18 mouse cellular contexts compared by ENCODE assay signal in genomic region chr6:82715253-82715652, GRCm38 (mm10). TPM values are rescaled to one million over a fixed set of nuclear protein-coding genes. Genes with fewer than 3 reads are reported as not detected.
DNase-seq lines count a peak whose midpoint lies in the region; ATAC-seq lines count a peak whose summit lies in the region.
"Had no signal": no experiment of that assay in that cellular context is flagged by ENCODE, and none has a peak within 500 bp of the region (broad histone marks: within the 10 kb centered on the region; RNA-seq: fewer than 3 reads in every experiment).

No protein-coding gene starts in this region.

- no peak overlapping the region for H3K9ac ChIP-seq in hindbrain, embryonic 15.5 days
- H3K9ac ChIP-seq in stomach, embryonic 14.5 days (replicated peaks; ENCODE audit: low read depth, low read length) = no peak overlapping the region
- H3K9ac ChIP-seq: forebrain, postnatal 0 days; hindbrain, embryonic 13.5 days; midbrain, embryonic 15.5 days had no signal

- H3K36me3 ChIP-seq in hindbrain, embryonic 15.5 days = no peaks in the 10 kb centered on the region
- no peaks in the 10 kb centered on the region for H3K36me3 ChIP-seq in hindbrain, embryonic 10.5 days
- no peaks in the 10 kb centered on the region for H3K36me3 ChIP-seq in stomach, embryonic 14.5 days (ENCODE audit: control insufficient read depth, insufficient read depth, low read length)
- H3K36me3 ChIP-seq: hindbrain, embryonic 13.5 days; midbrain, embryonic 15.5 days had no signal

- H3K9me3 ChIP-seq in hindbrain, embryonic 15.5 days = no peaks in the 10 kb centered on the region
- H3K9me3 ChIP-seq in hindbrain, embryonic 10.5 days = no peaks in the 10 kb centered on the region
- no peaks in the 10 kb centered on the region for H3K9me3 ChIP-seq in stomach, embryonic 14.5 days (ENCODE audit: control insufficient read depth, low read depth, low read length)
- H3K9me3 ChIP-seq: hindbrain, embryonic 13.5 days; midbrain, embryonic 15.5 days had no signal

- H3K4me1 ChIP-seq in hindbrain, embryonic 15.5 days (replicated peaks) = no peaks in the 10 kb centered on the region
- no peaks in the 10 kb centered on the region for H3K4me1 ChIP-seq in hindbrain, embryonic 10.5 days (replicated peaks)
- 0 out of 2 replicates have a peak, but pooled peaks cover 3% of the 10 kb centered on the region for H3K4me1 ChIP-seq in stomach, embryonic 14.5 days (ENCODE audit: control insufficient read depth, insufficient read depth, low read length)
- H3K4me1 ChIP-seq: midbrain, embryonic 15.5 days had no signal

- H3K4me2 ChIP-seq in hindbrain, embryonic 15.5 days = no peak overlapping the region
- no peak overlapping the region for H3K4me2 ChIP-seq in stomach, embryonic 14.5 days (replicated peaks; ENCODE audit: low read depth, low read length)
- H3K4me2 ChIP-seq: hindbrain, embryonic 13.5 days; midbrain, embryonic 15.5 days had no signal

- intact Hi-C loops in left cerebral cortex, postnatal 4 days (cut with DNase I) = no loop called here
- intact Hi-C loops in left cerebral cortex, postnatal 10 days (cut with DNase I) = no loop called here

- no peak overlapping the region for H3K27ac ChIP-seq in hindbrain, embryonic 15.5 days (replicated peaks)
- no peak overlapping the region for H3K27ac ChIP-seq in hindbrain, embryonic 10.5 days
- H3K27ac ChIP-seq in stomach, embryonic 14.5 days (ENCODE audit: low read length) = peak overlapping the region; percentile 79
- H3K27ac ChIP-seq: heart, adult 2 months; hindbrain, embryonic 13.5 days; kidney, postnatal 0 days; midbrain, embryonic 15.5 days had no signal

- H3K4me3 ChIP-seq in hindbrain, embryonic 15.5 days = no peak overlapping the region
- no peak overlapping the region for H3K4me3 ChIP-seq in hindbrain, embryonic 10.5 days
- no peak overlapping the region for H3K4me3 ChIP-seq in stomach, embryonic 14.5 days (ENCODE audit: low read depth, low read length)
- H3K4me3 ChIP-seq: heart, adult 2 months; hindbrain, embryonic 13.5 days; megakaryocyte, embryonic 14.5 days; midbrain, embryonic 15.5 days had no signal

- H3K27me3 ChIP-seq in hindbrain, embryonic 15.5 days = no peaks in the 10 kb centered on the region
- H3K27me3 ChIP-seq in hindbrain, embryonic 10.5 days (ENCODE audit: insufficient read depth, poor library complexity, severe bottlenecking) = no peaks in the 10 kb centered on the region
- no peaks in the 10 kb centered on the region for H3K27me3 ChIP-seq in stomach, embryonic 14.5 days (ENCODE audit: control insufficient read depth, insufficient read depth, low read length)
- H3K27me3 ChIP-seq: hindbrain, embryonic 13.5 days; midbrain, embryonic 15.5 days had no signal

- ATAC-seq in hindbrain, embryonic 15.5 days (ENCODE audit: low FRiP score, low read depth) = peak; percentile 51
- peak; percentile 23; the same call in 1 of the 2 replicates for ATAC-seq in stomach, embryonic 14.5 days (ENCODE audit: insufficient number of reproducible peaks, insufficient read depth, low FRiP score, low read depth)
- ATAC-seq in frontal cortex, adult (ENCODE audit: low TSS enrichment) = no peak

- WGBS in hindbrain, embryonic 15.5 days = 79% methylated on average over 6 of the region's 6 CpGs
- 87% methylated on average over 6 of the region's 6 CpGs for WGBS in hindbrain, embryonic 10.5 days
- WGBS in stomach, embryonic 14.5 days = 63% methylated on average over 6 of the region's 6 CpGs

- no peak for DNase-seq in hindbrain, embryonic 10.5 days (ENCODE audit: low spot score)
- DNase-seq in left cerebral cortex, postnatal 4 days = peak; percentile 29
- no peak for DNase-seq in left cerebral cortex, postnatal 10 days (ENCODE audit: extremely low spot score in 1 of 2, low spot score in 2 of 2)
- DNase-seq in brain, adult 2 months (ENCODE audit: low read depth, low spot score) = peak; percentile 36
- DNase-seq in gastrocnemius, postnatal 25 days = no peak
- DNase-seq: adrenal gland, adult 2 months; cerebellum, adult 11-12 months; forebrain, postnatal 0 days; gastrocnemius, postnatal 10 days; heart, adult 2 months; thymus, postnatal 4 days had no signal

RNA-seq across cellular contexts. Expression of gene Pole4, which starts 10.1 kb away (rescaled TPM):
- 125 and 130 TPM in 2 replicates for polyA plus RNA-seq in hindbrain, embryonic 15.5 days (2015; fragmentation: Nextera tagmentation; extraction: Ambion mirVana)
- polyA plus RNA-seq in hindbrain, embryonic 10.5 days (2016; fragmentation: Nextera tagmentation; extraction: Ambion mirVana) = 87.5 and 93.5 TPM in 2 replicates
- total RNA-seq in left cerebral cortex, postnatal 4 days (2021) = 10 to 100 TPM; 69.8 to 70.3 TPM
- 10 to 100 TPM; 47.6 to 53.1 TPM for total RNA-seq in left cerebral cortex, postnatal 10 days (2021)
- polyA plus RNA-seq in stomach, embryonic 14.5 days (2014; fragmentation: Nextera tagmentation; extraction: Ambion mirVana) = 120 and 126 TPM in 2 replicates
- total RNA-seq in gastrocnemius, postnatal 25 days (2021) = 10 to 100 TPM; 17.2 to 19.3 TPM

RNA-seq across cellular contexts. Expression of gene Hk2, which starts 59.0 kb away (rescaled TPM):
- polyA plus RNA-seq in hindbrain, embryonic 15.5 days (2015; fragmentation: Nextera tagmentation; extraction: Ambion mirVana) = 3.5 and 4.1 TPM in 2 replicates
- 18.7 and 32.0 TPM in 2 replicates for polyA plus RNA-seq in hindbrain, embryonic 10.5 days (2016; fragmentation: Nextera tagmentation; extraction: Ambion mirVana)
- 1 to 10 TPM; 2.4 to 3.4 TPM for total RNA-seq in left cerebral cortex, postnatal 4 days (2021)
- 1 to 10 TPM; 3.6 to 4.5 TPM for total RNA-seq in left cerebral cortex, postnatal 10 days (2021)
- polyA plus RNA-seq in stomach, embryonic 14.5 days (2014; fragmentation: Nextera tagmentation; extraction: Ambion mirVana) = 32.9 and 38.1 TPM in 2 replicates
- 100 to 1,000 TPM; 192 to 236 TPM for total RNA-seq in gastrocnemius, postnatal 25 days (2021)

Comparison
In these comparisons a context has a peak if more than half of its experiments do, and no peak if none do; other contexts are left out.
1. DNase-seq: peak in left cerebral cortex, postnatal 4 days (single experiment) and brain, adult 2 months (single experiment); none in hindbrain, embryonic 10.5 days (single experiment), left cerebral cortex, postnatal 10 days (0 of 2) and gastrocnemius, postnatal 25 days (single experiment).
2. RNA of gene Hk2, which starts 59.0 kb away (total RNA-seq): 192 to 236 TPM in gastrocnemius, postnatal 25 days; 3.6 to 4.5 TPM in left cerebral cortex, postnatal 10 days and 2.4 to 3.4 TPM in left cerebral cortex, postnatal 4 days; every median in the first group is over 10 times any median in the second.